Mouse (Mus musculus): Measurements from ENCODE around the gene Grm4.

Grm4 gene

GRCm38 (mm10) chr17:27510258-27511124 lies 10.7 kb downstream of the Grm4 start:
- no peak for DNase-seq (ENCODE audit: low read depth, low spot score)
- H3K36me3 ChIP-seq (ENCODE audit: control insufficient read depth, insufficient read depth, low read length, poor library complexity, severe bottlenecking) = no peaks in the 10 kb centered on the region
- peaks cover 2% of the 10 kb centered on the region; the same call in 1 of the 2 replicates for H3K27me3 ChIP-seq (ENCODE audit: control insufficient read depth, insufficient read depth, low read length, poor library complexity, severe bottlenecking)

DNA sequence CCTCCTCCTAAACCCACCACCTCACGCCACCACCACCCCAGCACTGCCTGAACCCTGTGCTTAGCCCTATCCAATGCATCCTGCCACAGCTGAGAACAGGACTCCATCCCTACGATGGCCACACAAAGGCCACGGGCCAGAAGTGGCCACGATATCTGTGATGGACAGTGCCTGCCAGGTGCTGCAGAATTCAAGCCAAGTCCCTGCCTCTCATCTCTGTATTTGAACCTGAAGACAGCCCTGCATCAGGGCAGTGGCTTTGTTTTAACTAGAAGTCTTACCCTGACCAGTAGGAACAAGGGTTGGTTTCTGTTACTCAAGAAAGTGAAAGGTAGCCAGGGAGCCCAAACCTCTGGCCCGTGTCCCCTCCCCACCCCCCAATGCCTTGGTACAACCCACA lies 12.1 kb downstream of the Grm4 start:
- Histone ChIP-seq H3K27me3 (ENCODE audit: control insufficient read depth, insufficient read depth, low read length, poor library complexity, severe bottlenecking) (peaks cover 2% of the 10 kb centered on the region; the same call in 1 of the 2 replicates), H3K36me3 (ENCODE audit: control insufficient read depth, insufficient read depth, low read length, poor library complexity, severe bottlenecking) (no peaks in the 10 kb centered on the region)
- DNase-seq (ENCODE audit: low read depth, low spot score) = no peak

GRCm38 (mm10) chr17:27508513-27508912 lies 12.7 kb downstream of the Grm4 start:
- DNase-seq (ENCODE audit: low read depth, low spot score) = no peak
- peaks cover 2% of the 10 kb centered on the region; the same call in 1 of the 2 replicates for H3K27me3 ChIP-seq (ENCODE audit: control insufficient read depth, insufficient read depth, low read length, poor library complexity, severe bottlenecking)
- H3K36me3 ChIP-seq (ENCODE audit: control insufficient read depth, insufficient read depth, low read length, poor library complexity, severe bottlenecking) = no peaks in the 10 kb centered on the region

DNA sequence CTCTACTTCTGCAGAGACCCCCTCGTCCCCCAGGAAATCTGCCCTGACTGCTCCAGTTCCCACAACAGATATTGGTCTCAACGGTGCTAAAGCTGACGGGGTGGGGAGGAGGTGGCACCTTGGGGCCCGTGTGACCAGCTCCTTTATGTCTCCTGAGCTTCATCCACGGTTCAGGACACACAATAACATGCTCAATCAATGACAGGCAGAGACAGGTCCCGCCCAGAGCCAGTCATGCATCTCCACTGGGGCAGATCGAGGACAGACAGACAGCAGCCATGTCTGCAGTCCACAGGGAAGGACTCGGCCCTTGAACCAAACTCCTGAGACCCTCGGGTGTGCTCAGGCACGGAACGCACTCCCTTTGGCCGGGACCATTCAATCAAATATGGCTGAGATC lies 13.2 kb downstream of the Grm4 start:
- DNase-seq (ENCODE audit: low read depth, low spot score) = no peak
- H3K27me3 ChIP-seq (ENCODE audit: control insufficient read depth, insufficient read depth, low read length, poor library complexity, severe bottlenecking) = peaks cover 2% of the 10 kb centered on the region; the same call in 1 of the 2 replicates
- no peaks in the 10 kb centered on the region for H3K36me3 ChIP-seq (ENCODE audit: control insufficient read depth, insufficient read depth, low read length, poor library complexity, severe bottlenecking)

DNA sequence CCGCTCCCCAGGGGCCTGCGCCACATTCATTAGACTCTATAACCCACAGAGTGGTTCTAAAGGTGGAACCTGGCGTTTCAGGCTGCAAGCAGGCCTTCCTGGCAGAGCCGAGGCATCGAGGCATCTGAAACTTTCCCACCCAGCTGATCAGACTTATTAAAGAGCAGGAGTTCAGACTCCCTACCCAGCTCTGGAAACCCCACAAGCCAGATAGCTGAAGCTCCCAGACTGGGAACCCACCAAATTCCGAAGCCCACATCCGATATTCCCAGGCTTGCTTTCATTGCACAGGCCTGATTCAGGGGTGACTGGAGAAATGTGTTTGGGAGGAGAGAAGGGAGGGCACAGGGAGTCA lies 13.6 kb downstream of the Grm4 start:
- Histone ChIP-seq H3K27me3 (ENCODE audit: control insufficient read depth, insufficient read depth, low read length, poor library complexity, severe bottlenecking) (peaks cover 2% of the 10 kb centered on the region; the same call in 1 of the 2 replicates), H3K36me3 (ENCODE audit: control insufficient read depth, insufficient read depth, low read length, poor library complexity, severe bottlenecking) (no peaks in the 10 kb centered on the region)
- no peak for DNase-seq (ENCODE audit: low read depth, low spot score)

GRCm38 (mm10) chr17:27506871-27507590 lies 14.2 kb downstream of the Grm4 start:
- peaks cover 2% of the 10 kb centered on the region; the same call in 1 of the 2 replicates for H3K27me3 ChIP-seq (ENCODE audit: control insufficient read depth, insufficient read depth, low read length, poor library complexity, severe bottlenecking)
- no peaks in the 10 kb centered on the region for H3K36me3 ChIP-seq (ENCODE audit: control insufficient read depth, insufficient read depth, low read length, poor library complexity, severe bottlenecking)
- DNase-seq (ENCODE audit: low read depth, low spot score) = no peak

- no peaks in the 10 kb centered on the region for H3K36me3 ChIP-seq (ENCODE audit: control insufficient read depth, insufficient read depth, low read length, poor library complexity, severe bottlenecking)
- no peak for DNase-seq (ENCODE audit: low read depth, low spot score)
- H3K27me3 ChIP-seq (ENCODE audit: control insufficient read depth, insufficient read depth, low read length, poor library complexity, severe bottlenecking) = no peaks in the 10 kb centered on the region
These were observed 14.8 kb downstream of the Grm4 start for GRCm38 (mm10) chr17:27506362-27506761.

GRCm38 (mm10) chr17:27505221-27505881 lies 15.9 kb downstream of the Grm4 start:
- Histone ChIP-seq H3K36me3 (ENCODE audit: control insufficient read depth, insufficient read depth, low read length, poor library complexity, severe bottlenecking) (no peaks in the 10 kb centered on the region), H3K27me3 (ENCODE audit: control insufficient read depth, insufficient read depth, low read length, poor library complexity, severe bottlenecking) (no peaks in the 10 kb centered on the region)
- DNase-seq (ENCODE audit: low read depth, low spot score) = no peak

GRCm38 (mm10) chr17:27503869-27504268 lies 17.3 kb downstream of the Grm4 start:
- Histone ChIP-seq H3K27me3 (ENCODE audit: control insufficient read depth, insufficient read depth, low read length, poor library complexity, severe bottlenecking) (no peaks in the 10 kb centered on the region), H3K36me3 (ENCODE audit: control insufficient read depth, insufficient read depth, low read length, poor library complexity, severe bottlenecking) (no peaks in the 10 kb centered on the region)
- no peak for DNase-seq (ENCODE audit: low read depth, low spot score)

DNA sequence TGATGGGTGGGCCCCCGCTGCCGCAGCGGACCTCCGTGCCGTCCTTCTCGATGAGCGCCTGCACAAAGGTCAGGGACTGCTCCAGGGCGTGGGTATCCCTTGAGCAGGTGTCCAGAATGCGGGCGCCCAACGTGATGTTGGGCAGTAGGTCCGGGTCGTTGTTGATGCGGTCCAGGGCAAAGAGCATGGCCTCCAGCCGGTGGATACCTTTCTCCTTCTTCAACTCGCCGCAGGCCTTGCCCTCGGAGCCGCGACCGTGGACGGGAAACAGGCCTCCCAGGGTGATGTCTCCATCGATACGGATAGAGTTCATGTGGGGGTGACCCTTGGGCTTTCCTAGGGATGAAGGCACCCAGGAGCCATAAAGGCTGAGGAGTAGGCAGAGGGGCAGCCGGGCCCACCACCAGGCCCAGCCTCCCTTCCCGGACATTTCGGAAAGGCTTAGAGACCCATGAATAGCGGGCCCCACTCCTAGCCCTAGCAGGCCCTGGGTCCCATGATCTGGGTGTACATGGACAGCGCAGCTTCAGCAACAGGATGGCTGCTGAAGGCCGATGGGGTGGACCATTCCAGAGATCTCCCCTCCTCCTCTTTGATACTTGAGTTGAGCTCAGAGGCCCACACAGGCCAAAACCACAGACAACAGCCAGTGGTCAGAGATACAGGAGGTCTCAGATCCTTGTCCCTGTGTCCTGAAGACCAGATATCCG lies 18.3 kb downstream of the Grm4 start:
- H3K36me3 ChIP-seq (ENCODE audit: control insufficient read depth, insufficient read depth, low read length, poor library complexity, severe bottlenecking) = no peaks in the 10 kb centered on the region
- no peaks in the 10 kb centered on the region for H3K27me3 ChIP-seq (ENCODE audit: control insufficient read depth, insufficient read depth, low read length, poor library complexity, severe bottlenecking)
- no peak for DNase-seq (ENCODE audit: low read depth, low spot score)

DNA sequence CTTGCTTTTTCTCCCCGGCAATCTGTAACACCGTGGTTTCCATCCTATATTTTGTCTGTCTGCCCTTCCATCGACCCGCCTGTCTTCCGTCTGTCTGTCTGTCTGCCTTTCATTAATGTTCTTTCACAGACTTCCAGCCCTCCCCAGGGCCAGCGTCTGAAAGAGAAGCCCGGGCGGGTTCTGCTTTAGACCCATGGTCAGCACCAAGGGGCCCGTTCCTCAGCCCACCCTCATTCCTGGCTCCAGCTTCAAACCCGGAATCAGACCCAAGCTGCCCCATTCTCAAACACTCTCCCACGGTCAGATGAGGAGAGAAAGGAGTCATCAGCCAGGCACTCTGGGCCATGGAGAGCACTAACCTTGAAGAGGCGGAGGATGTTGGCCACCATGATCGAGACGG lies 18.9 kb downstream of the Grm4 start:
- no peak for DNase-seq (ENCODE audit: low read depth, low spot score)
- Histone ChIP-seq H3K27me3 (ENCODE audit: control insufficient read depth, insufficient read depth, low read length, poor library complexity, severe bottlenecking) (no peaks in the 10 kb centered on the region), H3K36me3 (ENCODE audit: control insufficient read depth, insufficient read depth, low read length, poor library complexity, severe bottlenecking) (no peaks in the 10 kb centered on the region)

- peak; percentile 40 for DNase-seq (ENCODE audit: low read depth, low spot score)
- Histone ChIP-seq H3K27me3 (ENCODE audit: control insufficient read depth, insufficient read depth, low read length, poor library complexity, severe bottlenecking) (no peaks in the 10 kb centered on the region), H3K36me3 (ENCODE audit: control insufficient read depth, insufficient read depth, low read length, poor library complexity, severe bottlenecking) (no peaks in the 10 kb centered on the region)
These were observed 19.6 kb downstream of the Grm4 start for GRCm38 (mm10) chr17:27501331-27502251.

DNA sequence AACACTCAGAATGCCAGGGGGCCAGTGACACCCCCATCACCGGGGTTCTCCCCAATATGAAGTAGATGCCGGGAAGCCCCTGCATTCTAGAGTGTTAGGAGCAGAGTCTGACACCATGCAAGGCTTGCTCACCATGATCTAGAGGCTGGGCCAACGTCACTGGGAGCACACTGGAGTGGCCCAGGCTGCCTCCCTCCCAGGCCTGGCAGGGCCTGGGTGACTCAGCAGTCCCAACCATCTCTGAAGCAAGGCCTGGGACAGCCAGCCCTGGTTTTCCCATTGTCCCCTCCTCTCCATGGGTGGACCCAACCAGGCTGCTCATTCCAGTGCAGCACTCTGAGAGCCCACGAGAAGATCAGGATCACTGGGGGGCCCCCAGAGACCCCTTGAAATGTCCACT lies 20.4 kb downstream of the Grm4 start:
- no peaks in the 10 kb centered on the region for H3K36me3 ChIP-seq (ENCODE audit: control insufficient read depth, insufficient read depth, low read length, poor library complexity, severe bottlenecking)
- H3K27me3 ChIP-seq (ENCODE audit: control insufficient read depth, insufficient read depth, low read length, poor library complexity, severe bottlenecking) = no peaks in the 10 kb centered on the region
- no peak for DNase-seq (ENCODE audit: low read depth, low spot score)

DNA sequence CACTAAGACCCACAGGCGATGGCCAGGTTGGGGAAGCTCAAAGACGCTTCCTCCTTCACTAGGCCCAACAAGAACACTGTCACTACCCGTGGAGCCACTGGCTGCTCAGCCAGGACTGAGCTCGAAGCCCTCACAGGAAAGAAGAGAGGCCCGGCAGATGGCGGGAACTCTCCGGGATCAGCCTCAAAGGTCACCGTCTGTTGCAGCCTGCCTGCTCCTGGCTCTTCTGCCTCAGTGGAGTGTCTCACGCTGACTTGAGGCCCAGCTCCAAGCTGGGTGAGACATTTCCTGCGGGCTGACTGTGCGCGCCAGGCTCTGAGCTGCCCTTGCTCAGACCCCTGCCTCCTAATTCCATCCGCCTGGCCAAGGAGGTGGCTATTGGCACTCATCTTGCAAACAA lies 22.1 kb downstream of the Grm4 start:
- DNase-seq (ENCODE audit: low read depth, low spot score) = no peak
- Histone ChIP-seq H3K27me3 (ENCODE audit: control insufficient read depth, insufficient read depth, low read length, poor library complexity, severe bottlenecking) (no peaks in the 10 kb centered on the region), H3K36me3 (ENCODE audit: control insufficient read depth, insufficient read depth, low read length, poor library complexity, severe bottlenecking) (no peaks in the 10 kb centered on the region)
